Mouse (Mus musculus): ENCODE data around the gene Mcf2l. TPM values are rescaled to one million over a fixed set of nuclear protein-coding genes. Genes with fewer than 3 reads are reported as not detected.

Gene Mcf2l
- polyA plus RNA-seq, 1 experiment = 144 TPM

DNA sequence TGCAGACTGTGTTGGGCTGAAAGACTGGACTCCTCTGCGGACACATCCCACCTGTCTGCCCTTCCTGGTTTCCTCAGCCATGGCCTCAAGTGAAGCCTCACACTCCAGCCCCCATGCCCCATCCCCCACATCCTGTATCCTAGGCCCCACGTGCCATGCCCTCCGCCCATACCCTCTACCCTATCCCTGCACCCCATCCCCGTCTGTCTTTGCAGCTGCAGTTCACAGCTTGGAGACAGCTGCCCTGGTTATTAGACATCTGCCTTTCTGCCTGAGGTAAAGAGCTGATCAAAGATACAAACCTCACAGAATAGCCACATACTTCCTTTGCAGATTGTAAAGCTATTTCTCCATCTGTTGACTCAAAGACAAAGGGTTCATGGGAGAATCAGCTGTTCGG is 83.3 kb downstream of the Mcf2l start:
- peaks cover 13% of the 10 kb centered on the region for H3K4me1 ChIP-seq (ENCODE audit: control insufficient read depth, insufficient read depth, low read length)
- no peak for TF ChIP-seq CTCF (IDR thresholded peaks at IDR 0.05; ENCODE audit: extremely low read depth, insufficient read depth, low read length)
- no peak for TF ChIP-seq POLR2A (IDR thresholded peaks at IDR 0.05; ENCODE audit: extremely low read depth, insufficient read depth, low read length)
- H3K27ac ChIP-seq (ENCODE audit: insufficient read depth, low read length) = no peak overlapping the region
- no peak overlapping the region for H3K4me3 ChIP-seq (ENCODE audit: insufficient read depth, low read length)

- Histone ChIP-seq H3K4me1 (ENCODE audit: control insufficient read depth, insufficient read depth, low read length) (peaks cover 17% of the 10 kb centered on the region), H3K27ac (ENCODE audit: insufficient read depth, low read length) (no peak overlapping the region), H3K4me3 (ENCODE audit: insufficient read depth, low read length) (no peak overlapping the region)
- TF ChIP-seq POLR2A (IDR thresholded peaks at IDR 0.05; ENCODE audit: extremely low read depth, insufficient read depth, low read length) (no peak), CTCF (IDR thresholded peaks at IDR 0.05; ENCODE audit: extremely low read depth, insufficient read depth, low read length) (no peak)
These were observed 83.8 kb downstream of the Mcf2l start for GRCm38 (mm10) chr8:12957419-12957818.

DNA sequence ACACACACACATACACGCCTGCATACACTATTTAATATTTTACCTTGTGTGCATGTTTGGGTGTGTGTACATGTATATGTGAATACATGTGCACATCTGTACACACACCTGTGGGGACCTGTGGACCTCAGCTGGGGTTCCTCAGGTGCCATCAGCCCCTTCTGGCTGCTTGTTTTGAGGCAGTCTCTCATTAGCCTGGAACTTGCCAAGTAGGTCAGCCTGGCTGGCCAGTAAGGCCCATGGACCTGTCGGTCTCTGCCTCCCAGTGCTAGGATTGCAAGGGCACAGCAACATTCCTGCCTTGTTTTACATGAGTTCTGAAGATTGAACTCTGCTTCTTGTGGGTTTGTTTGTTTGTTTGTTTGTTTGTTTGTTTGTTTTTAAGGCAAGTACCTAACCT is 87.0 kb downstream of the Mcf2l start:
- H3K4me1 ChIP-seq (ENCODE audit: control insufficient read depth, insufficient read depth, low read length) = peaks cover 20% of the 10 kb centered on the region
- no peak overlapping the region for H3K4me3 ChIP-seq (ENCODE audit: insufficient read depth, low read length)
- H3K27ac ChIP-seq (ENCODE audit: insufficient read depth, low read length) = no peak overlapping the region
- no peak for TF ChIP-seq POLR2A (IDR thresholded peaks at IDR 0.05; ENCODE audit: extremely low read depth, insufficient read depth, low read length)
- TF ChIP-seq CTCF (IDR thresholded peaks at IDR 0.05; ENCODE audit: extremely low read depth, insufficient read depth, low read length) = no peak

- Histone ChIP-seq H3K4me1 (ENCODE audit: control insufficient read depth, insufficient read depth, low read length) (peaks cover 20% of the 10 kb centered on the region), H3K27ac (ENCODE audit: insufficient read depth, low read length) (no peak overlapping the region), H3K4me3 (ENCODE audit: insufficient read depth, low read length) (no peak overlapping the region)
- no peak for TF ChIP-seq POLR2A (IDR thresholded peaks at IDR 0.05; ENCODE audit: extremely low read depth, insufficient read depth, low read length)
- TF ChIP-seq CTCF (IDR thresholded peaks at IDR 0.05; ENCODE audit: extremely low read depth, insufficient read depth, low read length) = no peak
These were observed 87.6 kb downstream of the Mcf2l start for GRCm38 (mm10) chr8:12961211-12961610.

GRCm38 (mm10) chr8:12961821-12962534 is 88.4 kb downstream of the Mcf2l start:
- Histone ChIP-seq H3K4me1 (ENCODE audit: control insufficient read depth, insufficient read depth, low read length) (peaks cover 18% of the 10 kb centered on the region), H3K27ac (ENCODE audit: insufficient read depth, low read length) (no peak overlapping the region), H3K4me3 (ENCODE audit: insufficient read depth, low read length) (no peak overlapping the region)
- TF ChIP-seq CTCF (IDR thresholded peaks at IDR 0.05; ENCODE audit: extremely low read depth, insufficient read depth, low read length) = no peak
- no peak for TF ChIP-seq POLR2A (IDR thresholded peaks at IDR 0.05; ENCODE audit: extremely low read depth, insufficient read depth, low read length)

GRCm38 (mm10) chr8:12962541-12963380 is 89.2 kb downstream of the Mcf2l start:
- H3K4me1 ChIP-seq (ENCODE audit: control insufficient read depth, insufficient read depth, low read length) = peaks cover 17% of the 10 kb centered on the region
- no peak overlapping the region for H3K27ac ChIP-seq (ENCODE audit: insufficient read depth, low read length)
- no peak overlapping the region for H3K4me3 ChIP-seq (ENCODE audit: insufficient read depth, low read length)
- TF ChIP-seq POLR2A (IDR thresholded peaks at IDR 0.05; ENCODE audit: extremely low read depth, insufficient read depth, low read length) = no peak
- no peak for TF ChIP-seq CTCF (IDR thresholded peaks at IDR 0.05; ENCODE audit: extremely low read depth, insufficient read depth, low read length)

DNA sequence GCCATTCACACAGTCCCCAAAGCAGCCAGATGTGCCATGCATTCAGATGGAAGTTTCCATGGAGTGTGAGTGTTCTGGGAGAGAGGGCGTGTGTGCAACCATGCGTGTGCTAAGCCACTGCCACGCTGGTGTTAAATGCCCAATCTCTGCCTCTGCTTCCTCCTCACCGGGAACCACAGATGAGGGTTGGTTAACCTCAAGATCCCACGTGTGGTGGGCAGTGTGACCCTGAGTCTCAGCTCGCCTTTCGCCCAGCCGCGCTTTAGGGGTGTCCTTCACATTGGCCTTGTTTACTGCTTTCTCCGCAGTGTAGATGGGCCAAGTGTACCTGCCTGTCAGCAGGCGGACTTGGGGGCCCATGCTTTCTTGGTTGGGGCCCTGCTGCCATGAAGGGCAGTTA is 102.7 kb downstream of the Mcf2l start:
- no peak for TF ChIP-seq POLR2A (IDR thresholded peaks at IDR 0.05; ENCODE audit: extremely low read depth, insufficient read depth, low read length)
- no peak for TF ChIP-seq CTCF (IDR thresholded peaks at IDR 0.05; ENCODE audit: extremely low read depth, insufficient read depth, low read length)
- Histone ChIP-seq H3K4me3 (ENCODE audit: insufficient read depth, low read length) (no peak overlapping the region), H3K27ac (ENCODE audit: insufficient read depth, low read length) (no peak overlapping the region), H3K4me1 (ENCODE audit: control insufficient read depth, insufficient read depth, low read length) (peaks cover 8% of the 10 kb centered on the region)

- Histone ChIP-seq H3K27ac (ENCODE audit: insufficient read depth, low read length) (no peak overlapping the region), H3K4me3 (ENCODE audit: insufficient read depth, low read length) (no peak overlapping the region), H3K4me1 (ENCODE audit: control insufficient read depth, insufficient read depth, low read length) (peaks cover 7% of the 10 kb centered on the region)
- no peak for TF ChIP-seq CTCF (IDR thresholded peaks at IDR 0.05; ENCODE audit: extremely low read depth, insufficient read depth, low read length)
- TF ChIP-seq POLR2A (IDR thresholded peaks at IDR 0.05; ENCODE audit: extremely low read depth, insufficient read depth, low read length) = no peak
These were observed 103.1 kb downstream of the Mcf2l start for GRCm38 (mm10) chr8:12976723-12977122.

- Histone ChIP-seq H3K27ac (ENCODE audit: insufficient read depth, low read length) (no peak overlapping the region), H3K4me3 (ENCODE audit: insufficient read depth, low read length) (no peak overlapping the region)
- TF ChIP-seq CTCF (IDR thresholded peaks at IDR 0.05; ENCODE audit: extremely low read depth, insufficient read depth, low read length) (no peak), POLR2A (IDR thresholded peaks at IDR 0.05; ENCODE audit: extremely low read depth, insufficient read depth, low read length) (no peak)
These were observed 103.7 kb downstream of the Mcf2l start for GRCm38 (mm10) chr8:12977325-12977724.

More at GRCm38 (mm10) chr8:12977325-12977724, 103.7 kb downstream of the Mcf2l start:
- peaks cover 3% of the 10 kb centered on the region; the same call in 1 of the 2 replicates for H3K4me1 ChIP-seq (ENCODE audit: control insufficient read depth, insufficient read depth, low read length)

Measured in cortical plate, adult 2 months (tissue).